Mouse (Mus musculus): ENCODE measurements around the gene Faf1.

The Faf1 gene

GRCm38 (mm10) chr4:109979461-109980320 is 303.3 kb downstream of the Faf1 start:
- no peak for DNase-seq (ENCODE audit: low spot score)

GRCm38 (mm10) chr4:109980321-109981082 is 304.1 kb downstream of the Faf1 start:
- no peak for DNase-seq (ENCODE audit: low spot score)

- DNase-seq (ENCODE audit: low spot score) = no peak
Observed at GRCm38 (mm10) chr4:109981083-109981870, 304.9 kb downstream of the Faf1 start.

GRCm38 (mm10) chr4:109981871-109982680 is 305.7 kb downstream of the Faf1 start:
- no peak for DNase-seq (ENCODE audit: low spot score)

- no peak for DNase-seq (ENCODE audit: low spot score)
Observed at GRCm38 (mm10) chr4:109982681-109983265, 306.4 kb downstream of the Faf1 start.

GRCm38 (mm10) chr4:109983281-109984001 is 307.1 kb downstream of the Faf1 start:
- DNase-seq (ENCODE audit: low spot score) = no peak

- DNase-seq (ENCODE audit: low spot score) = no peak
Observed at GRCm38 (mm10) chr4:109984011-109984411, 307.6 kb downstream of the Faf1 start.

GRCm38 (mm10) chr4:109984496-109985423 is 308.4 kb downstream of the Faf1 start:
- DNase-seq (ENCODE audit: low spot score) = no peak

GRCm38 (mm10) chr4:109985424-109986172 is 309.2 kb downstream of the Faf1 start:
- no peak for DNase-seq (ENCODE audit: low spot score)

- DNase-seq (ENCODE audit: low spot score) = no peak
Observed at GRCm38 (mm10) chr4:109986301-109986700, 309.9 kb downstream of the Faf1 start.

- no peak for DNase-seq (ENCODE audit: low spot score)
Observed at GRCm38 (mm10) chr4:109986748-109987355, 310.5 kb downstream of the Faf1 start.

GRCm38 (mm10) chr4:109987560-109988362 is 311.4 kb downstream of the Faf1 start:
- DNase-seq (ENCODE audit: low spot score) = no peak

- DNase-seq (ENCODE audit: low spot score) = no peak
Observed at GRCm38 (mm10) chr4:109988411-109988810, 312.0 kb downstream of the Faf1 start.

GRCm38 (mm10) chr4:109989213-109989612 is 312.8 kb downstream of the Faf1 start:
- DNase-seq (ENCODE audit: low spot score) = no peak

GRCm38 (mm10) chr4:110006044-110006443 is 329.7 kb downstream of the Faf1 start:
- no peak for DNase-seq (ENCODE audit: low spot score)
